ENCODE assay signal across 8 mouse cellular contexts in genomic region chr17:26918343-26918742, GRCm38 (mm10). TPM values are rescaled to one million over a fixed set of nuclear protein-coding genes. Genes with fewer than 3 reads are reported as not detected.
A peak's percentile ranks its signal among the peaks of the same experiment; 100 is the strongest.
DNase-seq lines count a peak whose midpoint lies in the region; ATAC-seq and TF ChIP-seq lines count a peak whose summit lies in the region.

No protein-coding gene starts in this region.

- WGBS in hindbrain, embryonic 10.5 days = 76% methylated on average over 2 of the region's 2 CpGs
- WGBS in hindbrain, postnatal 0 days = 76% methylated on average over 2 of the region's 2 CpGs
- 72% methylated on average over 2 of the region's 2 CpGs for WGBS in forebrain, embryonic 15.5 days
- WGBS in liver, embryonic 14.5 days (ENCODE audit: insufficient replicate concordance) = 59% methylated on average over 2 of the region's 2 CpGs

- H3K4me2 ChIP-seq in hindbrain, postnatal 0 days (ENCODE audit: low read depth, low read length) = no peak overlapping the region
- H3K4me2 ChIP-seq in forebrain, embryonic 15.5 days (replicated peaks) = peak overlapping the region; percentile 82
- peak overlapping the region; percentile 84 for H3K4me2 ChIP-seq in liver, embryonic 14.5 days (ENCODE audit: low read depth)

- no peak for TF ChIP-seq EP300 in liver, embryonic 14.5 days (IDR thresholded peaks at IDR 0.05; ENCODE audit: low read depth)

- H3K4me1 ChIP-seq in hindbrain, embryonic 10.5 days (replicated peaks) = peaks cover 13% of the 10 kb centered on the region
- H3K4me1 ChIP-seq in hindbrain, postnatal 0 days (ENCODE audit: insufficient read depth, low read length) = no peaks in the 10 kb centered on the region
- peaks cover 35% of the 10 kb centered on the region for H3K4me1 ChIP-seq in G1E (ENCODE audit: insufficient read depth, low read depth, low read length)
- peaks cover 16% of the 10 kb centered on the region for H3K4me1 ChIP-seq in forebrain, embryonic 15.5 days
- H3K4me1 ChIP-seq in liver, embryonic 14.5 days (replicated peaks; ENCODE audit: control insufficient read depth in 2 of 2, insufficient read depth in 2 of 2, low read length in 1 of 2) = peaks cover 9% of the 10 kb centered on the region in 2 experiments; a peak in 3 of 4 replicates

- peaks cover 27% of the 10 kb centered on the region for H3K36me3 ChIP-seq in hindbrain, embryonic 10.5 days
- no peaks in the 10 kb centered on the region for H3K36me3 ChIP-seq in hindbrain, postnatal 0 days (ENCODE audit: insufficient read depth, low read length)
- H3K36me3 ChIP-seq in G1E (replicated peaks) = peaks cover 36% of the 10 kb centered on the region
- no peaks in the 10 kb centered on the region for H3K36me3 ChIP-seq in forebrain, embryonic 15.5 days
- H3K36me3 ChIP-seq in liver, embryonic 14.5 days (replicated peaks; ENCODE audit: control insufficient read depth, insufficient read depth, low read depth) = peaks cover 20% of the 10 kb centered on the region

- no peaks in the 10 kb centered on the region for H3K9me3 ChIP-seq in hindbrain, embryonic 10.5 days
- H3K9me3 ChIP-seq in hindbrain, postnatal 0 days (ENCODE audit: low read length) = no peaks in the 10 kb centered on the region
- no peaks in the 10 kb centered on the region for H3K9me3 ChIP-seq in G1E (replicated peaks)
- H3K9me3 ChIP-seq in forebrain, embryonic 15.5 days = no peaks in the 10 kb centered on the region
- no peaks in the 10 kb centered on the region for H3K9me3 ChIP-seq in liver, embryonic 14.5 days (ENCODE audit: control insufficient read depth, low read length)

- no peak overlapping the region for H3K27ac ChIP-seq in hindbrain, embryonic 10.5 days
- no peak overlapping the region for H3K27ac ChIP-seq in hindbrain, postnatal 0 days
- no peak overlapping the region for H3K27ac ChIP-seq in forebrain, embryonic 15.5 days (replicated peaks)
- no peak overlapping the region for H3K27ac ChIP-seq in liver, embryonic 14.5 days

- ATAC-seq in hindbrain, postnatal 0 days = no peak
- ATAC-seq in G1E (ENCODE audit: extremely low read depth, insufficient number of reproducible peaks, low FRiP score, poor library complexity, severe bottlenecking) = no peak
- no peak for ATAC-seq in forebrain, embryonic 15.5 days (replicated peaks)
- no peak for ATAC-seq in liver, embryonic 14.5 days (ENCODE audit: insufficient read depth)

- DNase-seq in hindbrain, embryonic 10.5 days (ENCODE audit: low spot score) = no peak
- DNase-seq in hindbrain, postnatal 0 days (ENCODE audit: low spot score) = no peak
- no peak for DNase-seq in G1E (ENCODE audit: low spot score)
- no peak for DNase-seq in liver, embryonic 14.5 days (ENCODE audit: low read depth in 3 of 3, low spot score in 3 of 3)
- DNase-seq in thymus, postnatal 14 days = no peak
- no peak for DNase-seq in adrenal gland, postnatal 14 days
- no peak for DNase-seq in adrenal gland, adult 8-10 months

- no peak overlapping the region for H3K9ac ChIP-seq in hindbrain, postnatal 0 days (replicated peaks; ENCODE audit: low read length)
- no peak overlapping the region; the same call in 1 of the 2 replicates for H3K9ac ChIP-seq in forebrain, embryonic 15.5 days (replicated peaks)
- H3K9ac ChIP-seq in liver, embryonic 14.5 days (replicated peaks) = peak overlapping the region; percentile 74

- no peak for TF ChIP-seq CTCF in hindbrain, postnatal 0 days (IDR thresholded peaks at IDR 0.05; ENCODE audit: low read depth)
- no peak for TF ChIP-seq CTCF in G1E (IDR thresholded peaks at IDR 0.05; ENCODE audit: low read depth, low read length)
- no peak for TF ChIP-seq CTCF in liver, embryonic 14.5 days (IDR thresholded peaks at IDR 0.05; ENCODE audit: low read depth)

- H3K27me3 ChIP-seq in hindbrain, embryonic 10.5 days (ENCODE audit: insufficient read depth, poor library complexity, severe bottlenecking) = no peaks in the 10 kb centered on the region
- no peaks in the 10 kb centered on the region for H3K27me3 ChIP-seq in hindbrain, postnatal 0 days (ENCODE audit: insufficient read depth, low read length)
- H3K27me3 ChIP-seq in G1E (ENCODE audit: insufficient read depth, low read length) = peaks cover 6% of the 10 kb centered on the region; the same call in 1 of the 2 replicates
- no peaks in the 10 kb centered on the region for H3K27me3 ChIP-seq in forebrain, embryonic 15.5 days
- no peaks in the 10 kb centered on the region for H3K27me3 ChIP-seq in liver, embryonic 14.5 days (ENCODE audit: control insufficient read depth, insufficient read depth, low read length)

- H3K4me3 ChIP-seq in hindbrain, embryonic 10.5 days = peak overlapping the region; percentile 83
- H3K4me3 ChIP-seq in hindbrain, postnatal 0 days (ENCODE audit: low read length) = no peak overlapping the region
- H3K4me3 ChIP-seq in G1E (ENCODE audit: low read depth, low read length) = peak overlapping the region; percentile 65
- H3K4me3 ChIP-seq in forebrain, embryonic 15.5 days = peak overlapping the region; percentile 71
- peak overlapping the region; percentile 63 to 89 for H3K4me3 ChIP-seq in liver, embryonic 14.5 days (ENCODE audit: insufficient read depth in 1 of 2, low read depth in 2 of 2, low read length in 2 of 2)

RNA-seq across cellular contexts. Expression of gene Kifc5b, which starts 1.5 kb away (rescaled TPM):
- 9.2 and 12.0 TPM in 2 replicates for polyA plus RNA-seq in hindbrain, embryonic 10.5 days (2016; fragmentation: Nextera tagmentation; extraction: Ambion mirVana)
- total RNA-seq in hindbrain, postnatal 0 days (2014; rRNA removed) = 1.6 and 4.7 TPM in 2 replicates
- polyA plus RNA-seq in hindbrain, postnatal 0 days (2015; fragmentation: Nextera tagmentation; extraction: Ambion mirVana) = 3.2 TPM in 2 replicates
- total RNA-seq in G1E (2014; fragmentation: Nextera tagmentation) = 17.1 and 23.0 TPM in 2 replicates
- 15.0 and 15.7 TPM in 2 replicates for total RNA-seq in G1E (2017)
- polyA plus RNA-seq in G1E (2012) = 30.1 and 36.1 TPM in 2 replicates
- polyA plus RNA-seq in forebrain, embryonic 15.5 days (2015; fragmentation: Nextera tagmentation; extraction: Ambion mirVana) = 4.3 and 5.5 TPM in 2 replicates
- 12.2 and 13.8 TPM in 2 replicates for polyA plus RNA-seq in liver, embryonic 14.5 days (2012; rRNA removed)
- polyA plus RNA-seq in liver, embryonic 14.5 days (2014; fragmentation: Nextera tagmentation; extraction: Ambion mirVana) = 2.7 and 3.3 TPM in 2 replicates
- 5.0 and 5.2 TPM in 2 replicates for total RNA-seq in adrenal gland, postnatal 14 days (2021)
- total RNA-seq in adrenal gland, adult 8-10 months (2022) = 1 to 10 TPM; 1.0 to 3.2 (median 1.6) TPM

RNA-seq across cellular contexts. Expression of gene Phf1, which starts 14.5 kb away (rescaled TPM):
- 4.5 and 8.2 TPM in 2 replicates for polyA plus RNA-seq in hindbrain, embryonic 10.5 days (2016; fragmentation: Nextera tagmentation; extraction: Ambion mirVana)
- total RNA-seq in hindbrain, postnatal 0 days (2014; rRNA removed) = 45.7 and 49.5 TPM in 2 replicates
- polyA plus RNA-seq in hindbrain, postnatal 0 days (2015; fragmentation: Nextera tagmentation; extraction: Ambion mirVana) = 30.0 and 30.8 TPM in 2 replicates
- 6.5 and 8.4 TPM in 2 replicates for total RNA-seq in G1E (2014; fragmentation: Nextera tagmentation)
- total RNA-seq in G1E (2017) = 7.3 and 7.4 TPM in 2 replicates
- 21.6 and 21.7 TPM in 2 replicates for polyA plus RNA-seq in G1E (2012)
- 17.2 and 18.3 TPM in 2 replicates for polyA plus RNA-seq in forebrain, embryonic 15.5 days (2015; fragmentation: Nextera tagmentation; extraction: Ambion mirVana)
- 6.3 and 6.4 TPM in 2 replicates for polyA plus RNA-seq in liver, embryonic 14.5 days (2012; rRNA removed)
- 0.94 and 1.7 TPM in 2 replicates for polyA plus RNA-seq in liver, embryonic 14.5 days (2014; fragmentation: Nextera tagmentation; extraction: Ambion mirVana)
- total RNA-seq in adrenal gland, postnatal 14 days (2021) = 19.9 and 25.3 TPM in 2 replicates
- total RNA-seq in adrenal gland, adult 8-10 months (2022) = 10 to 100 TPM; 46.9 to 60.1 (median 53.5) TPM

RNA-seq across cellular contexts. Expression of gene Cuta, which starts 21.0 kb away (rescaled TPM):
- polyA plus RNA-seq in hindbrain, embryonic 10.5 days (2016; fragmentation: Nextera tagmentation; extraction: Ambion mirVana) = 186 and 189 TPM in 2 replicates
- total RNA-seq in hindbrain, postnatal 0 days (2014; rRNA removed) = 59.0 and 63.8 TPM in 2 replicates
- polyA plus RNA-seq in hindbrain, postnatal 0 days (2015; fragmentation: Nextera tagmentation; extraction: Ambion mirVana) = 149 and 152 TPM in 2 replicates
- total RNA-seq in G1E (2014; fragmentation: Nextera tagmentation) (319 and 371 TPM in 2 replicates), G1E (2017) (182 and 190 TPM in 2 replicates)
- 526 and 563 TPM in 2 replicates for polyA plus RNA-seq in G1E (2012)
- 144 and 150 TPM in 2 replicates for polyA plus RNA-seq in forebrain, embryonic 15.5 days (2015; fragmentation: Nextera tagmentation; extraction: Ambion mirVana)
- 53.0 and 53.5 TPM in 2 replicates for polyA plus RNA-seq in liver, embryonic 14.5 days (2012; rRNA removed)
- 82.5 and 86.8 TPM in 2 replicates for polyA plus RNA-seq in liver, embryonic 14.5 days (2014; fragmentation: Nextera tagmentation; extraction: Ambion mirVana)
- total RNA-seq in adrenal gland, postnatal 14 days (2021) = 118 and 132 TPM in 2 replicates
- 100 to 1,000 TPM; 151 to 162 (median 155) TPM for total RNA-seq in adrenal gland, adult 8-10 months (2022)

RNA-seq across cellular contexts. Expression of gene Syngap1, which starts 22.7 kb away (rescaled TPM):
- polyA plus RNA-seq in hindbrain, embryonic 10.5 days (2016; fragmentation: Nextera tagmentation; extraction: Ambion mirVana) = 2.0 TPM in 2 replicates
- total RNA-seq in hindbrain, postnatal 0 days (2014; rRNA removed) = 53.4 and 74.2 TPM in 2 replicates
- 4.4 and 5.3 TPM in 2 replicates for polyA plus RNA-seq in hindbrain, postnatal 0 days (2015; fragmentation: Nextera tagmentation; extraction: Ambion mirVana)
- total RNA-seq in G1E (2014; fragmentation: Nextera tagmentation) = 88.0 and 117 TPM in 2 replicates
- 7.3 and 10.2 TPM in 2 replicates for total RNA-seq in G1E (2017)
- polyA plus RNA-seq in G1E (2012) = 22.3 and 24.1 TPM in 2 replicates
- 6.5 and 7.3 TPM in 2 replicates for polyA plus RNA-seq in forebrain, embryonic 15.5 days (2015; fragmentation: Nextera tagmentation; extraction: Ambion mirVana)
- polyA plus RNA-seq in liver, embryonic 14.5 days (2012; rRNA removed) = 3.4 TPM in 2 replicates
- polyA plus RNA-seq in liver, embryonic 14.5 days (2014; fragmentation: Nextera tagmentation; extraction: Ambion mirVana) = 0.08 and 0.13 TPM in 2 replicates
- 16.0 and 17.3 TPM in 2 replicates for total RNA-seq in adrenal gland, postnatal 14 days (2021)
- total RNA-seq in adrenal gland, adult 8-10 months (2022) = 10 to 100 TPM; 19.7 to 36.9 (median 26.9) TPM

RNA-seq across cellular contexts. Expression of gene Zbtb9, which starts 54.6 kb away (rescaled TPM):
- 16.5 and 19.9 TPM in 2 replicates for polyA plus RNA-seq in hindbrain, embryonic 10.5 days (2016; fragmentation: Nextera tagmentation; extraction: Ambion mirVana)
- 21.4 and 22.7 TPM in 2 replicates for total RNA-seq in hindbrain, postnatal 0 days (2014; rRNA removed)
- 6.6 and 7.8 TPM in 2 replicates for polyA plus RNA-seq in hindbrain, postnatal 0 days (2015; fragmentation: Nextera tagmentation; extraction: Ambion mirVana)
- total RNA-seq in G1E (2014; fragmentation: Nextera tagmentation) (3.6 and 4.4 TPM in 2 replicates), G1E (2017) (25.6 and 27.5 TPM in 2 replicates)
- polyA plus RNA-seq in G1E (2012) = 10.9 and 11.1 TPM in 2 replicates
- polyA plus RNA-seq in forebrain, embryonic 15.5 days (2015; fragmentation: Nextera tagmentation; extraction: Ambion mirVana) = 15.8 and 17.2 TPM in 2 replicates
- 3.1 and 4.0 TPM in 2 replicates for polyA plus RNA-seq in liver, embryonic 14.5 days (2012; rRNA removed)
- polyA plus RNA-seq in liver, embryonic 14.5 days (2014; fragmentation: Nextera tagmentation; extraction: Ambion mirVana) = 2.6 and 3.4 TPM in 2 replicates
- total RNA-seq in adrenal gland, postnatal 14 days (2021) = 5.2 and 5.3 TPM in 2 replicates
- total RNA-seq in adrenal gland, adult 8-10 months (2022) = 10 to 100 TPM in 1 of 4 experiments, 1 to 10 TPM in 3; 6.6 to 10.1 (median 9.0) TPM
